Mouse (Mus musculus) ES-Bruce4 (cell line): ENCODE measurements around the gene Sept1.
A peak's percentile ranks its signal among the peaks of the same experiment; 100 is the strongest.

ENCODE experiments used
- CTCF ChIP-seq: IDR thresholded peaks from one replicate; pipeline ENCODE4 v1.8.1; 2011; ENCODE audit warnings: low read depth, low read length
- EP300 ChIP-seq: IDR thresholded peaks from 2 replicates; pipeline ENCODE4 v1.6.1; 2011; ENCODE audit warnings: low read depth, low read length; ENCODE audit not compliant: insufficient read depth
- POLR2A ChIP-seq: IDR thresholded peaks from one replicate; pipeline ENCODE4 v1.8.1; 2011; ENCODE audit warnings: low read length; ENCODE audit not compliant: insufficient read depth

GRCm38 (mm10) chr7:127216307-127216706 lies 16.6 kb downstream of the Sept1 start:
- no peak for TF ChIP-seq CTCF
- no peak for TF ChIP-seq POLR2A
- TF ChIP-seq EP300: peak; percentile 65; the same call in 1 of the 2 replicates
